Mouse (Mus musculus) urinary bladder, postnatal 36 days (tissue): ENCODE results near the gene Camkmt.

ENCODE experiments used
- DNase-seq, 2 experiments: peaks; one replicate each; pipeline ENCODE4 v3.0.0; 2022; ENCODE audit warnings: low spot score in 2 of 2, mixed read lengths in 1 of 2

Camkmt gene

DNA sequence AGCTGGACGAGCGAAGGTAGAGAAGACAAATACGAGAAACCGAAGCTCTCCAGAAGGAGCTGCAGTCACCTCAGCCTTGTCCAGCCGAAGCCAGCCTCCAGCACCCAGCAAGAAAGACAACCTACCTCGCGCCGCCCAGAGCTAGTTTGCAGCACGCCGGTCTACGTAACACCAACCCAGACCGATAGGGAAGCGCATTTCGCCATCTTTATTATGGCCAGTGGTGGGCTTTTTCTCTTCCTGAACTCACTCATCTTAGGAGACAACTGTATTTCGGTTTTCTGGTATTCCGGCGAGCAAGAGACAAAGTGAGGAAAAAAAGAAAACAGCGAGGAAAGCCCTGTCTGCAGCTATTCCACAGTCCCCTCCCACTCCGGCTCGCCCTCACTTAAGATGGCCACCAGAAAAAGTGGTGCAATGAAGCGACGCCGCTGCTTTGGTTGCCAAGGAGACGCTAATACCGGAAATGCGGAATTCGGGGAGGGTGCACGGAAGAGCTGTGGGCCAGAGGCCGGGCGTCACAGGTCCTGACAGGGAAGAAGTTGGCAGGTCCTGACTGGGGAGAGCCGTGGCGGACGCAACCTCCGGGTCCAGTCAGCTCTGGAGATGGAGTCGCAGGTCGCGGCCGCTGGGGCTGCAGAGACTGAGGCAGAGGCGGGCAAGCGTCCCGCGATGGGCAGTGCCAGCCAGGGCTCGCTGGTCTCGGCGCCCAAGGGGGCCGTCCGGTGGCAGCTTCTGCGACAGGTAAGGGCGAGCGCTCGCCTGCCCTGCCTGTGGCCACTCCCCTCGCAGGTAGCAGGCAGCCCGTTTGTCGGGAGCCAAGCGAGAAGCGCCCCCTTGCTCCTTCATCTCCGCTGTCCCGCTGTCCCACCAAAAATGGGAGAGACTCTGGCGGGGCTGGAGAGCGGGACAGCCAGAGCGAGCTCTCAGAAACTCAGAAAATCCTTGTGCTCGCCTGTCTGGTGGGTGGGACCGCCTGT is at the start of gene Camkmt, which contains the start of gene Prepl:
Gene Camkmt (plus strand): TSS at position 433 of the 980 bp plus-strand sequence.
Gene Prepl (minus strand): TSS at position 122 of the 980 bp plus-strand sequence.
- peak; percentile 90 to 96 for DNase-seq

DNA sequence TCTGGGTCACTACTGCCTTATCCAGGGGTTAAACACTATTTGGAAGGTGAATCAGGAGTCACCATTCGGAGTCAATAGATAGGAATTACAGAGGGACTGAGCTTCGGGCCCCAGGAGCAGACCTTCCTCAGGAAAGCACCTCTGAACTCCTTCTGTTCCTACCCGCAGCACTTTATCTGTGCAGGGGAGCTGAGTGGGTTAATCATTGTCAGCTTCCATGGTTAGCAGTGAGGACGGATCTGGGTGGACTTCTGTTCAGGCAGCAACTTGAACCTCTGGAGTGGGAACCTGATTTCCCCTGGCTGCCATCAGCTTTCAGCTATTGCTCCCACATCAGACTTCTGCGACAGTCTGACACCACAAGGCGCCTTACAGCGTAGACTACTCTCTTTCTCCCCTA is 49.4 kb upstream of the Camkmt start:
- no peak for DNase-seq

DNA sequence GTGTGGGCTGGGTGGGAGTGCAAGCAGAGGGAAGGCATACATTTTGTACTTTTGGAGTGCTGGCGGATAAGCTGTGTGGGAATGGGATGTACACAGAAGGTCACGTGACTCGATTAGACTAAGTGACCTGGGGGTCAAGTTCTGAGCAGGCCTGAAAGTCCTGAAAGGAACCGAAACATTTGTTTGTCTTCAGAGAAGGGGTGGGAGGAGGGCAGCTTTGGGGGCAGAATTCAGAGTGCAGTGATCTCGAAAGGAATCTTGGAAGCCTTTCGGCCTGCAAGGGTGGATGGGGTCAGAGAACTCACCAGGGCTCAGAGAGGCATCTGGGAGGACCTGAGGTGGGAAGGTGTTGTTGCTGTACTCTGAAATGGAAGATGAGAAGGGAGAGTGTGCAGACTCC is 47.9 kb upstream of the Camkmt start:
- DNase-seq: no peak

DNA sequence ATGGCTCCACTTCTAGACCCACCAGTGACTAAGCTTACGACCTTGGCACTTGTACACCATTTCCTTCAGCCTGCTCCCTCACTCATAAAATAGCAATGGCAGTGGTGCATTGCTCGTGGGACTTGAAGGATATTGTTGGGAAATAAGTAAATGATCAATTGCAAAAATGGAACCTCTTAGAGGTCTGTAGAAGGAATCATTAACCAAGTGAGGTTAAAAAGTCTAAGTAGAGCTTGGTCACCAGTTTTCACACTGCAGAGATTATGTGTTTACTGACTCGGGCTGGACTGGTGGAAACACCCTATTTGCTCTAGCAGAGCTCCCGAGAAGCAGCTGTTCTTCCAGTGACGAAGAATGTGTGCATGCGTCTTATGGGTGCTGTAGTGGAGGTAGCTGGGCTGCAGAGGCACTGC is 46.9 kb upstream of the Camkmt start:
- DNase-seq: no peak

DNA sequence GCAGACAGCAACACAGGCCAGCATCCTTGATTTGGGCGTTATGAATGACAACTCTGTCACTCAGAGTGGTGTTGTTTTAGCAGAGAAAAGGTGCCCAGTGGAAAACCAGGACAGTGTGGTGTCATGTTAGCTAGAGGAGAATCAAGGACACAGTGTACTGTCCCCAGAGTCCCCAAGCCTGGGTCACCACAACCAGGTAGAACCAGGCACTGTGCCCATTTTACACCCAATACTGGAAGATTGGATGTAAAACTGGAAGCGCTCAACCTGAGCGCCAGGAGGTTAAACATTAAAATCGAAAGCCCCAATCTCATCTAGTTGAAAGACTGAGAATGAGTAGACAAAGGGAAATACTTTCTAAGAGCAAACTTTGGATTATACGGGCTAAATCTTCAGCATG is 45.9 kb upstream of the Camkmt start:
- no peak for DNase-seq

DNA sequence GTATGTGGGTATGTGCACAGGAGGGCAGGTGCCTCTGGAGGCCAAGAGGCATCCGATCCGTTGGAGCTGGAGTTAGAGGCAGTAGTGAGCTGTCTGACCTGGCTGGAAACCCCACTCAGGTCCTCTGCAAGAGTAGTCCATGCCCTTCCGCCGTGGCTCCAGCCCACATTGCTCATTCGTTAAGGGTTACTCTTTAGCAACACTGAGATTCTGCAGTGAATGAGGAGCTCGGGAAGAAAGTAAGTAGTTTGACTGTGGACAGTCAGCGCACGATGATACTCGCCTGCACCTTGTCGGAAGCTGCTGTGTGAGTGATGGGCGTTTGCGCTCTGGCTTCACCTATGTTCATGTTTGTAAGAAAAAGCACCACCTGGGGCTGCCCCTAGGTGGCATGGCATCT is 45.2 kb upstream of the Camkmt start:
- no peak for DNase-seq

DNA sequence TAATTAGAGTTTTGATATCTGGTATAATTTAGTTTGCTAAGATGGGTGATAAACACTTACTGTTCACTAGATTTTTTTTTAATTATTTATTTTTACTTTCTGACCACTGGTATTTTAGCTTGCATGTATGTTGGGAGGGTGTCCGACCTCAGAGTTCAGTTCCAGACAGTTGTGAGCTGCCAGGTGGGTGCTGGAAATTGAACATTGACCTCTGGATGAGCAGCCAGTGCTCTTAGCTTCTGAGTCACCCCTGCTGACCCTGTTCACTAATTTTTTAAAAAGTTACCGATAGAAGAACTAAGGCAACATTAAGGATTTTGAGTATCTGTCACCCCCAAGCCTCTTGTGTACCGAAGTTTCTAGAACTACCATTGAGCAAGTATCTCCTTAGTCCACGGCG is 42.0 kb upstream of the Camkmt start:
- DNase-seq: no peak

DNA sequence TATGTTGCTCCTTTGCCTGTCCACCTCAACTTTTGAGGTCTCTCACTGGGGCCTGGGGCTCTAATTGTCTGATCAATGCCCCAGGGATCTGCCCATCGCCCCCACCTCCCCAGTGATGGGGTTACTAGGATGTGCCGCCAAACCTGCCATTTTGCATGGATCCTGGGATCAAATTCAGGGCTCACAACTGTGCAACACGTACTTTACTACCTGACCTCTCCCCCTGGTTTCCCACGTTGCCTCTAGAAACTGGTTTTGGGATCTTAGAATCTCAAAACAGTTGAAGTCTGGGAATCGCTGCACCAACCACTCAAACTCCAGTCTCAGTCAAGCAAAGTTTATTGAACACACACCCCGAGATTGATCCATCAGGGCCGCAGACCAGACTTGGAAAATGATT is 32.1 kb upstream of the Camkmt start:
- no peak for DNase-seq

DNA sequence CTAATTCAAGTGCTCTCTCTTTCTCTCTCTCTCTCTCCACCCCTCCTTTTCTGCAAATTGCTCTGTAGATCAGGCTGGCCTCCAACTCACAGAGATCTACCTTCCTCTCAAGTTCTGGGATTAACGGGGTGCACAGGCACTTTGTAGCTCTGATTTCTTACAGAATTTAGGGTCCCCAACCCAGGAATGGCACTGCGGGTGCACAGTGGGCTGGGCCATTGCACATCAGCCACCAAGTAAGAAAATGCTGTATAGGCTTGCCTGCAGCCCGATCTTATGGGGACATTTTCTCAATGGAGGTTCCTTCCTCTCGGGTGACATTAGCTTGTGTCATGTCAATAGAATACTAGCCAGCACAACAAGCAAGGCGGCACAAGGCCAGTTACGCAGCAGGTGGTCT is 31.2 kb upstream of the Camkmt start:
- DNase-seq: no peak

DNA sequence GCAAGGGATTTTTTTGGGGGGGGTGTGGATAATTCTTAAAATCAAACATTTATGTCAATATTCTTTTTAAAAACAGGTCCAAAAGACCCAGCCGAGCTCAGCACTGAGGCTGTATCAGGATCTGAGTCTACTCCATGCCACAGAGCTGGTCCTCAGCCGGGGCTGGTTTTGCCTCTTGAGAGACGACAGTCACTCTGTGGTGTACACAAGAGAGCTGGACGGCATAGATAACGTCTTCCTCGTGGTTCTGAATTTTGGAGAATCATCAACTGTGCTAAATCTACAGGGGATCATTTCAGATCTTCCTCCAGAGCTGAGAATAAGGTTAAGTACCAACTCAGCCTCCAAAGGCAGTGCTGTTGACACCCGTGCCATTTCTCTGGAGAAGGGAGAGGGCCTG is 26.8 kb upstream of the Camkmt start:
- no peak for DNase-seq

DNA sequence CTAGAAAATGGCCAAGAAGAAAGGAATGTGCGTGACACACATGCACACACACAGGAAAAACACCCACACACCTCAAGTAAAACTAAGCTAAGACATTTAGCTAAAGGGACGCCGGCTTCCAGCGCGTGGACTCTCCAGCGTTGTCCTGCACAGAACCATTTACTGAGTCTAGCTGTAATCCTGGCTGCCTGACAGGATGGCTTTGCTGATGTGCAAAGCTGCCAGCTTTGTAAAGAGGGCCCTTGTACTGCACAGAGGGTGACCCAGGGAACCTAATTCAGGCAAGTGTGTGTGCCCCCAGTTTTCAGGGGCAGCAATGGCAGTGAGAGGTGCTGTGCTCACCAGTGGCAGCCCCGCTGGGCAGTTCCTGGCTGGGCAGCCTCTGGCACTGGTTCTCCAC is 23.0 kb upstream of the Camkmt start:
- DNase-seq: no peak

DNA sequence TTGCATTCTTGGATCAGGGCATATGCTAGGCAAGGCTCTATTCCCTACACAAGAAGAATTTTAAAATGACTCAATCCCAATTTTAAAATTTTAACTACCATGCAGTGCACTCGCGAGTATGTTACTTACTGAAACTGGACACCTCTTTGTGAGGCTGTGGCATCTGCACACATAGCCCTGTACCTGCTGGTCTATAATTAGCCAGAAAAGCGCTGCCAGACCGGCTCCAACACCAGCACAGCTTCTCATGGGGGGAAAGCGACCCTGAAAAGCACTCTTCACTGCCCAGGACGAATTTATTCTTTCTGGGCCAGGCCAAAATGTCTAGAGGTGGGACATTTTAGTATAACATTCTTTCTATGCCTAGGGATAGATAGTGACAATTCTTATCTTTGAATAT is 19.7 kb upstream of the Camkmt start:
- DNase-seq: no peak

DNA sequence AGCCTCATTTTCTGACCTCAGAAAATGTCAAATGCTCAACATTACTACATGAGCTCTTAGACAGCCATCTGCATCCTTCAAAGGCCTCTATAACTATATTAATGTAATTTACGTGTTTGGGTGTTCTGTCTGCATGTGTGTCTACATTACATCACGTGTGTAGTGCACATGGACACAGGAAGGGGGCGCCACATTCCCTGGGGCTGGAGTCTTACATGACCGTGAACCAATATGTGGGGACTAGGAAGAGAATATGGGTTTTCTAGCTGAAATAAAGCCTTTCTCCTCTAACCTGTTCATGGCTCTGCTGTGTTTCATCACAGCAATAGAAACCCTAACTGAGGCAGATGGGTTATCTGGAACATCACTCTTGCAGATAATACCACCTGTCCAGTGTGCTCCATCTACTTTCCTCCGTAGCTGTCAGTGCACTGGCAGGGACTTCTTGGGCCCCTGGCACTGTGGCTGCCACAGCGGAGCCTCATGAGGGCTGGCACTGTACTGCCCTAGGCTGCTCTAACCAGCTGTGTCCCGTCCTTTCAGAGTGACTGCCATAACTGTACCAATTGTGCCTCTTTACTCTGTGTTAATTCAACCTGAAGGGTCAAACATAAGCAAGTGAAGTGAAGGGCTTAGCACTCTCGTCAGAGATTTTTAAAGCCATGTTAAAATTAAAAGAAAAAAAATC is 19.1 kb upstream of the Camkmt start:
- DNase-seq: no peak

DNA sequence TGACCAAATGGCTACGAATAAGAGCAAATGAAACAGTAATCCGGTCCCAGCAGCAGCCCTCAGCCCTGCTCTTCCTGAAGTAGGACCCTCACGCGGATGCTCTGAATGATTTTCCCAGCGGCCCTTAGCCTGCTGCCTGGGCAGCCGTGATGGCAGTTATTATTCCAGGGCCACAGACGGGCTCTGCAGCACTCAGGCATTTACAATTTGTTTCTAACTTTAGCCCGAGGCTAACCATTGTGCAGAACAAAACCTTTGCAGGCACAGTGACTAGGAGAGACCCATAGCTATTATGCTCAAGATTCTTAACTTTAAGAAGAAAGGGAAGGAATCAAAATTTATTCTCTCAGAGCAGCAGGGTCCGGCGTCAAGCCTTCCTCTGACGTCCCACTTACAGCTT is 18.0 kb upstream of the Camkmt start:
- DNase-seq: no peak

DNA sequence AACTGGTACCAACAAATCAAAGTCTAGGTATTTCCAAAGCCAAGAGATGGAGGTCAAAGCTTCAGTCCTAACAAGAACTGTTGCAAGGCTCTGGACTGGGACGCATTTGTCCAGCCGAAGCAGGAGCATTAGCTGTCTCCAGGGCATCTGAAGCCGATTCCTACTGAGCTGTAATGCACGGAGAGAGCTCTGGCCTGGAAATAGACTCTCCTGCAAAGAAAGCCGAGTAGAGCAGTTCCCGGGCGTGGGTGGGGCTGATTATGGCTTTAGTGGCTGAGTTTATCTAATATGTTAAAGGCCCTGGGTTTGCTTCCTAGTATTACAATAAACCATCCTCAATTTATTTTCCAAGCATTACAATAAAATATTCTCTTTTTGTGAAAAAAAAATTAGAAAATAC is 17.1 kb upstream of the Camkmt start:
- no peak for DNase-seq

DNA sequence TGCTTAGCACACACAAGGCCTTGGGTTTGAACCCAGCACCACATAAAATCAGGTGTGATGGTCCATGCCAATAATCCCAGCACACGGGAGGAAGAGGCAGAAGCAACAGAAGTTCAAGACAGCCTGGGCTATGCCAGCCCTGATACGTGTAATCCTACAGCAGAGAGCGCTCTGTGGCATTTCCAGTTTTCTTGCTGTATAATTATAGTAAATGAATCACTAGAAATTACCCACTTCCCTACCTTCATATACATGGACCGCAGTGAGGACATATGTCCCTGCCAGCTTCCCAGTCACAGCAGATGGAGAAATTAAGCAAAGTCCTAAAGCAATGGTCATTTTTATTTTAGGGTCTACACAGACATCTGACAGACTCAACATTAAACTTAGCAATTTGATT is 16.3 kb upstream of the Camkmt start:
- no peak for DNase-seq

DNA sequence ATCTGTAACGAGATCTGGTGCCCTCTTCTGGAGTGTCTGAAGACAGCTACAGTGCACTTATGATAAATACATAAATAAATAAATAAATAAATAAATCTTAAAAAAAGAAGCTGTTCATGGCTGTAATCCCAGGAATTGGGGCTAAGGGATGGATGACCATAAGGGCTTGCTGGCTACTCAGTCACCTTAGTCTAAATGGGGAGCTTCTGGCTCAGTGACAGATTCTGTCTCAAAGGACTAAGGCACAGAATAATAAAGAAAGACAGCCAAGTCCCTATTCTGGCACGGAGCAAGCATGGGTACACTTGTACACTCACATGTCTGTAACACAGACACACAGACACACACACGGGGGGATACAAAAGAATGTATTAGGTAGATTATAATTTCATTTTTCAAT is 11.1 kb upstream of the Camkmt start:
- no peak for DNase-seq

DNA sequence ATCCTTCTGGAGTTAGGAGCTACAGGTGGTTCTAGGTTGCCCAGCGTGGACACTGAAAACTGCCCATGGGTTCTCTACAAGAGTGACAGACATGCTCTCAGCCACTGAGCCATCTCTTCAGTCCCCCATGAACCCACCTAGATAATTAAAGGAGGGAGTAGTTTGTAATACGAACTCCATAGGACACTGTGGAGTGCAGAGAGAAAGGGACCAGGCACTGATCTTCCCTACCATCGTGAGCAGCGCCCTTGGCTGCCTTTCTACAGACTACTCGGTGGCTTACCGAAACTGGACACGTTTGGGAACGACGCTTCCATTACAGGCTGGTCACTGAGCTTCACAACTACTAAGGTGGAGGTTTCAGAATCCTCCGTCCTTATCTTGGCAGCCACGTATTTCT is 9.6 kb upstream of the Camkmt start:
- DNase-seq: no peak

DNA sequence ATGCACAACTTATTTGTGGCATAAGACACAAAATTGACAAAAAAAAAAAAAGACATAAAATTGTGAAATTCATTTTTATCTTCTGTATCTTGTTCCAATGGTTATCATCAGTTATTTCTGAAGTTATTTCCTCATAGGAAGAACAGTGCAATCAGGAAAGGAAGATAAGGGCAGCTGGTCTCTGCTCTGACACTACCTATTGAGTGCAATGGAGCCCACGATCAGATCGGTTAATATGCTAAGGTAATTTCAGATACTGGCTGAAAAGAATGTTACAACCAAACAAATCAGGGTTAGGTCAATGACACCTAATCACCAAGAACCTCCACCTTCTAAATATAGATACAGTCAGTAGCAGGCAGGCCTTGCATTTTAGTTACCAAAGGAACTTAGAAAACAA is 5.0 kb upstream of the Camkmt start:
- no peak for DNase-seq

DNA sequence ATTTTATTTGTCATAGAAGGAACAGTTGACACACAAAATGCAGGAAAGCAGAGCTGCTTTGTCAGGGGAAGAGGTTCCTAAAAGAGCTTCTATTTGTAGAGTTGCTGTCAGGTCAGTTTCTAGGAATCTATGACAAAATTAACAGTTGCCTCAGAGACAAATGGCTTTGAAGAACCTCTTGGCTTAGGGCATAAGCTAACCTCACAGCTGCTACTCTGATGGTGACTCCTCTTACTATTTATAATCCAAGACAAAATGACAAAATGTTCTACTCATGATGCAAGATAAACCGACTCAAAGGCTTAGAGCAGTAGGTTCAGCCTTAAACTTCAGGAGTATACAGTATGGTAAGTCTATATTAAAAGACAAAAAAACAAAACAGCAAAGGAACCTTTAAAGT is 3.9 kb upstream of the Camkmt start:
- no peak for DNase-seq

DNA sequence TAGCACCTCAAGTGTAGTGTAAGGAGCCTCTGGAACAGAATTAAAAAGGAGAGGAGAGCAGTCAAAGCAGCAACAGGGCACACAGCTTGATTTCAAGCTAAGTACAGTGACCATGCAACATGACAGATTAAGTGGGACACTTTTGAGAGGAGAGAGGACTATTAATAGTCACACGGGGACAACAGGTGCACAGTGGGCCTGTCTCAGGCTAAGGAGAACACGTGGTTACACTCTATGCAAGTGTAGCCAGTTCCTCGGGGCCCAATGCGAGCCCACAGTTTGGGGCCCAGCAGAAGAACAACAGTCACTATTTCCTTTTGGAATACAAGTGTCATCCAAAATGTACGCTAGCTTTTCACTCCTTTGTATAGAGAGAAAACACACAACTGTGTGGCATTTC is 2.8 kb upstream of the Camkmt start:
- no peak for DNase-seq

DNA sequence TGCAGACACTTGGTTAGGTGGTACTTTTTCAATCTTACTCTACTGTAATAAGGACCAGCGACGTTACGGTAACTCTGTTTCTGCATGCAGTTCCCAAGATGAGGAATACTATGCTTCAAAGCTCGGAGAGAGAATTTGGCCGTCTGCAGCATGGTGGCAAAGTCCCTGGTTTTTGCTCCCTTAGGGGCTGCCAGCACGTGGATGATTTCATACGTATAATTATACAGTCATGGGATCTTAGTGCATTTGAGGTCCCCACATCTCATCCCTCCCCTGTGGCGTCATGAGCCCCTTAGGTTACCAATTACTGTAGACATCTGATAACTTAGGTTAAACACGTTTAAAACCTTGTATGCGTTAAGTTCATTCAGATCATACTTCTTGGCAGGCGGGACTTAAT is 2.0 kb upstream of the Camkmt start:
- DNase-seq: no peak

DNA sequence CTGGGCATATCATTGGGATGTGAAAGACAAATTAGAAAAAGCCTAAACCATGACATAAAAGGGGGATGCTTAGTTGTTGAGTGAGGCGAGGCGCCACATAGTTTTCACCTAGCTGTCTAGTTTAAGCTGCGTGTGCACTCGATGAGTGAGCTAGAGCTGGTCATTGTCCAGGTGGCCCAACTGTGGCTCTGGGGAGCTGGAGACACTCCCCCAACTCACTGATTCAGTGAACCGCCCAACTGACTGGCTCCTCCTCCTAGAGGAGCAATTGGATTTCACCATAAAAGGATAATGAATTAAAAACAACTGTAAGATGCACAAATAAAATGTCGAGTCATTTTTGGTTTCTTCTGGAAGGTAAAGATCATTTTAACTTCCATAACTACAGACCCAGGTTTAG is 1.3 kb upstream of the Camkmt start:
- DNase-seq: no peak
